Mouse (Mus musculus): ENCODE data around the gene Triap1.
"Not testable (repeated sequence)": the region's sequence is repeated elsewhere in the genome, so short reads cannot be mapped to it uniquely, and the experiment has no call there.

The Triap1 gene

DNA sequence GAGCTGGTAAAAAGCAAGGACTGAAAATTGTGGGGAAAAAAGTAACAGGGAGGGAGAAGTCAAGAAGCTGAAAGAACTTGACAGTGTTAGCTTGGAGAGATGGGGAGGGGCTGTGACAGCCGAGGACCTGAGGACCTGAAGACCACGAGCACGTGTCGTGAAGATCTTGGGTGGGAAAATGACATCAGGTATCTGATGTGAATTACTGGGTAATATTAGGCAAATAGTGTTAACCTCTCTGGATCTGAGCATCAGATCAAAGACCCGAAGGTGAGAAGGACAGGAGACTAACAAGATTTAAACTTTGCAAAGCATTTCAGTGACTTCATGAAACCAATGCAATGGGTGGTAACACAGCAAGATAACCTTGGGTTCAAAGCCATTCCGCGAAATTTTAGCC is 1.0 kb upstream of the Triap1 start:
- DNase-seq = no peak

DNA sequence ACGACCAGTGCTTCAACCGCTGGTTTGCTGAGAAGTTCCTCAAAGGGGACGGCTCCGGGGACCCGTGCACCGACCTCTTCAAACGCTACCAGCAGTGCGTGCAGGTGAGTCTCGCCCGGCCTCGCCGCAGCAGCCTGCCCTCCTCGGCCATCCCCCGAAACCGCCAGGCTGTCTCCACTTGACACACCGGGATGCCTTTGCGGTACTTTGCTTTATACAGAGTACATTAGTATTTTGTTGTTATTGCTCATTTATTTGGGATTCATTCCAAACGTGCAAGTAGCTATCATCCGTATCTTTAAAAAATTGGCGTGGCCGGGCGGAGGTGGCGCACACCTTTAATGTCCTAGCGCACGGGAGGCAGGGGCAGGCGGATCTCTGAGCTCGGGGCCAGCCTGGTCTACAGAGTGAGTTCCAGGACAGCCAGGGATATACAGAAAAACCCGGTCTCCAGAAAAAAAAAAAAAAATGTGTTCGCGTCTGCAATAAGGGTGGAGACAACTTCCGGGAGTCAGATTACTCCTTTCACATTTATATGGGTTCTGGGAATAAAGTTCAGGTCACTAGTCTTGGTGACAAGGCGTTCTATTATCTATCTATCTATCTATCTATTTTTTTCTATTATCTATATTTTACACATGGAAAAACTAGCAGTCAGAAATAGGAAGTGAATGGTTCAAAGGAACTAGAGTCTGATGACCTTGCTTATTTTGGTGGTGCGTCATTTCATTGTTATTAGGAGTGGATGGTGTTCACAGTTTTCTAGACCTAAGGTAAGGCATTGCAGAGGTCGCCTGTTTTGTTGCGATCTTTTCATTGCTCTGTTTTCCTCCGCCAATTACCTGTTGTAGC is 515 bp downstream of the Triap1 start:
- DNase-seq = no peak

DNA sequence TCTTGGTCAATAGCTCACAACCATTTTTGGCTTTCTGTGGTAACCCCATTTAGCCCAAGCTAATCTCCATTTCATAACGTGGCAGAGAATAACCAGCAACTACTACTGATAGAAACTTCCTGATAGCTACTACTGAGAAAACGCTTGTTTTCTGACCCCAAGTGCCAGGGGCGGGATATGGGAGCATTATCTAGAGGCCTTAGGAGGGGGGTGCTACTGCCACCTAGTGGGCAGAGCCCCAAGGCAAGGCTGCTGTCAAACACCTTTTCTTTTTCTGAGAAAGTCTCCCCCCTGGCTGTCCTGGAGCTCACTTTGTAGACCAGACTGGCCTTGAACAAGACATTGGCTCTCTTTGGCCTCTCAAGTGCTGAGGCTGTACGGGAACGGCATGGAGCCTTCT is 6.5 kb downstream of the Triap1 start:
- peak; percentile 74 for DNase-seq

DNA sequence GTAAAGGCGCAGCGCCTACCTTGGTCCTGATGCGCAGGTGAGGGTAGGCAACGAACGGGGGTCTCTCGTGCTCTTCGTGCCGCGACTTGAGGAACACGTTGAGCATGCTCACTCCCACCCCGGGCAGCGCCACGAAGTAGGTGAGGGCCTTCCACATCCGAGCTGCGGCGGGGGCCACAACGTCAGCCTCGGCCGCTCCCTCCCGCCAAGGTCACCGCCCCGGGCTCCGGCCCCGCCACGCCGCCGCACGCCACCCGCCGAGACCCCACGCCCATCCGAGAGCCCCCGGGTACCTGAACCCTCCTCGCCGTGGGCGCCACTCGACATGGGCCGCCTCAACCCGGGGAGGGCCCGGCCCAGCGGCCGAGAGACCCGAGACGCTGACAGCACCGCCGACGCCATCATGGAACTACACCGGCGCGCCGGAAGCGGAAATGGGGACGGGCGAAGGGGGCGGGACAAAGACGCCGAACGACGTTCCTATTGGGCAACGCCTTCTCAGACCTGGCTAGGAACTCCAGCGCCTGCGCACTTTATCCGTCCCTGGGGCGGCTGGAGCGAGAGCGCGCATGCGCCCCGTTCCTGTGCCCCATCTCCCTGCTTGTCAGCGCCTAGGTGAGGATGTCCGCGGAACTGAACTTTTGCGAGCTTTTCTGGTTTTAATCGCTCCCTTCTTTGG is 7.7 kb downstream of the Triap1 start, which contains the start of gene Cox6a1:
TSS of gene Cox6a1 (minus strand) at position 436 of the 679 bp plus-strand sequence.
- peak; percentile 99 for DNase-seq

DNA sequence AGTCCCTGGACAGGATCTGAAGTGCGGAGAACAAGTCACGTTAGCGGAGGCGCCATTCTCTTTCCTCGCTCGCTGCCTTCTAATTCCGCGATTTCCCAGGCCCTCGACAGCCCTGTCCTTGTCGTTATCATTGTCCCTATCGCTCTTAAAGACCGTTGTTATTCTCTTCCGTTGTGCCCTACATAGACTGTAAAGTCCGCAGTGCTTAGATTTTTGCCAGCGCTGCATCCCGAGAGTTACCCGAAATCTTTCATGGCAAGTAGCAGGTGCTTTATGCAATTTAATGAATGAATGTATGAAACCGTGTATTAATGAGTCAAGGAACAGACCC is 8.2 kb downstream of the Triap1 start:
- no peak for DNase-seq

DNA sequence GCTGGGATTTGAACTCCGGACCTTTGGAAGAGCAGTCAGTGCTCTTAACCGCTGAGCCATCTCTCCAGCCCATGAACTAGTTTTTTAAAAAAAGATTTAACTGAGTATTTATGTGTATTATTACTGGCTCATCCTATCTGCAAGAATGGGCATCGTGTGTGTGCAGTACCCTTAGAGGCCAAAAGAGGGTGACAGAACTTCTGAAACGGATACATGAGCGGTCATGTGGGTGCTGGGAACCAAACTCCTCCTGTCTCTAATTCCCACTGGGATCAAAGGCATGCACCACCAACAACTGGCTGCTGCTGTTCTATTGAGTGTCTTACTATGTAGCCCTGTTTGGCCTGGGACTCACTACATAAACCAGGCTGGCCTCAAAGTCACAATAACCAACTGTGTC is 10.3 kb downstream of the Triap1 start:
- no peak for DNase-seq

DNA sequence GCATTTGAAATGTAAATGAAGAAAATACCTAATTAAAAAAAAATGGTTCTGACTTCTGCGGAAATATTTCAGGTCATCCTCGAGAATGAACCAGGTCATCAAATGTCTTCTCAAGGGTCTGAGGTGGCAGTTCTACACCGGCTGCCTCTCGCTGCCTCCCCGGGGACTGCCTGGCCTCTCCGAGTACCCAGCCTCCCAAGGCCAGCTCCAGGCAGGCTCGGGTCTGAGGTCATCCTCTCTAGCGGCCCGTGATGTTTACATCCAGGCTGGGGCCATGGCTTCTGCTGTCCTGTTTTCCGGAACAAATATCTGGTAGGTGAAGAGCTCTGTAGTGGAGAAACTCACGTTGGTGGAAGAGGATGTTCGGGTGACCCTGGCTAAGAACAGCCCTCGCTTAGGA is 14.0 kb downstream of the Triap1 start:
- no peak for DNase-seq

DNA sequence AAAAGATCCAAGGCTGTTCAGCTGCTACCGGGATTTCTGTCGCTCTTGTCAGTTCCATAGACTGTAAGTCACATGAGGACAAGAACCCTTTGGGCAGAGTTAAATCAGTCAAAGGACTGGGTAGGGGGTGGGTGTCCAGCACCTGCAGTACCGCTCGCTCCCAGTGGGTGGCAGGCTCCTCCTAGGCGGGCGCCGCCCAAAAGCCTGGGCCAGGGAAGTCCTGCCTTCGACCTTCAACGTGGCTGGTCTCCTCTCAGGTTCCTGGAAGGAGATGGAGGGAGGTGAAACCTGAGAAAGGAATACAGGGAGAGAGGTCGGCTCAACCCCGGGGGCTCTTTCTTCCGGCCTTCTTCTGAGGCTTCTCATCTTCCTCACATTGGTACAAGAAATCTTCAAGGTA is 17.8 kb downstream of the Triap1 start:
- peak; percentile 66 for DNase-seq

DNA sequence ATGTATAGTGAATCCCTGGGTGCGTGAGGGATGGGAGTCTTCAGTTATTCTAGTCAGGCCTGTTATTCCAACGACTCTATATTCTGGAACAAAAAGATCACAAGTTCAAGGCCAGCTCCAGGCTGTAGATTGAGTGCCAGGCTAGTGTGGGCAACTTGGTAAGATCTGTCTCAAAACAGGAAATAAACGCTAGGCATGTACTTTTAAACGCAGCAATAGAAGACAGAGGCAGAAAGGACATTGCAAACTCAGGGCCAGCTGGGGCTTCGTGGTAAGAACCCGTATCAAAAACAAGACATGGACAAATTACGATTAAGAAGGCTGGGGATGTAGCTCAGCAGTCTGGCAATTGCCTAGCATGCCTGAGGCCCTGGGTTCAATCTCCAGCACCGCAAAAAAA is 18.4 kb downstream of the Triap1 start:
- DNase-seq = no peak

DNA sequence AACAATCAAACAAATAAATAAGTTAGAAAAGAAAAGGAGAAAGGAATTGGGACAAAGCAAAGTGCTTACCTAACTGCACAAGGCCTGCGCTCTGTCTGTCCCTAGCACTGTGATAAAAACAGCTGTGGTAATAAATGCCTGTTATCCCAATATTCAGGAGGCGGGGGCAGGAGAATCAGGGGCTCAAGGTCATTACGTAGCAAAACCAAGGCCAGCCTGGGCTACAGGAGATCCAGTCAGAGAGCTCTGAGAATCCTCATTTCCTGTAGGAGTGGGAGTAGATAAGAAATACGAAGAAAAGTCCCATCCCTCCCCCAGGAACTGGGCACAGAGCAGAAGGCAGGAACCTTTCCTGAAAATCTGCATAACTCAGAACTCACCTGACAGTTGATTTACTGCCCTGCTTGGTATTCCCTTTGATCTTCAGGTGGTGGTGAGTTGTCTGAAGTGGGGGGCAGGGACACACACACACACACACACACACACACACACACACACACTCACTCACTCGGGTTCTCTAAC is 18.9 kb downstream of the Triap1 start:
- DNase-seq = no peak

DNA sequence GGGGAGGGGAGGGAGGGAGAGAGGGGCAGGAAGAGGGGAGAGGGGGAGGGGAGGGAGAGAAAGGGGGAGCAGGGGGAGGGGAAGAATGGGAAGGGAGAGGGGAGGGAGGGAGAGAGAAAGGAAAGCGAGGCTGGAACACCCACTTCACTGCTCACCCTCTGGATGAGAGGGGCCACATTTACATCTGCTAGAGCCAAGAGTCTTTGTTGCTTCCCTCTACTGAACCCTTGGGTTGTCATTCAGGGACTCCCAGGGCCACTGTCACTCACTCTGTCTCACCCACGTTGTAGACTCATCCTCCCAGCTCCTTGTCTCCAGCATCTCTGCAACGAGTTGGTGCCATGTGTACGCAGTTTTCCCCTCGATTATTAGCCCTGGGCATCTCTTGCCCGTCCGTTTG is 21.2 kb downstream of the Triap1 start:
- no peak for DNase-seq

DNA sequence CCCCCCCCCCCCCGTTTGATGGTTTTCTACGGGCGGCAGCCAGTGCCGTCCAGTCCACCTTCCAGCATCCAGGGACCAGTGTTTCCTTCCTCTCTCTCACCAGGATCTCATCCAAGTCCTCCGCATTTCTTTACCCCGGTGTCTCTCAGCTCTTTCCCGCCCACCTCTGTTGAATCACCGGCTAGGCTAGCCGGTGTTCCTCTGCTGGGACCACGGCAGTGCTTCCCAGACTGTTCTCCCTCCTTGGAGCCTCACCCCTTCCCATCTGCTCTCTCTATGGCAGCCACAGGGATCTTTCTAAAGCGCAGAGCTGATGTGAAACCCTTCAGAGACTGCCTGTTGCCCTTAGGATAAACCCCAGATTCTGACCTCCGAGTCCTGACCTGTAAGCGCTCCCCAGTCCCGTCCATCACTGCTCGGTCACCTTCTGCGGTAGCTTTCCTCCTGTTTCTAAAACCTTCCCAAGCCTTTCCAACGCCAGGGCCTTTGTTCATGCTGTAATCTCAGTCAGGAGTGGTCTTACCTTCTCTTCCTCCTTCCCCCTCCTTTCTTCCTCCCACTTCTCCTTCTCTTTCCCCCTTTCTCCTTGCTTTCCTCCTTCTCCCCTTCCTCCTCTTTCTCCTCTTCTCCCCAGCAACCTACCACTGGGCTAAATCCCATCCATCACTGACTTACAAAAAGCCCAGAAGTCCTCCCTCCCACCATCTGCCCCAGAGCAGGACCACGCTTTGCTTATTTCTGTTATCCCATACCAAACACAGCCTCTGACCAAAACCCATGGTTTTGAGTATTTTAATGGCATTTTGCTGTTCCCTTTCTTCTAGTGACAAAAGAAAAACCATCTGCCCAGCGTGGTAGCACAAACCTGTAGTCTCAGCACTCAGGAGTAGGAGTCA is 22.0 kb downstream of the Triap1 start:
- no peak for DNase-seq

DNA sequence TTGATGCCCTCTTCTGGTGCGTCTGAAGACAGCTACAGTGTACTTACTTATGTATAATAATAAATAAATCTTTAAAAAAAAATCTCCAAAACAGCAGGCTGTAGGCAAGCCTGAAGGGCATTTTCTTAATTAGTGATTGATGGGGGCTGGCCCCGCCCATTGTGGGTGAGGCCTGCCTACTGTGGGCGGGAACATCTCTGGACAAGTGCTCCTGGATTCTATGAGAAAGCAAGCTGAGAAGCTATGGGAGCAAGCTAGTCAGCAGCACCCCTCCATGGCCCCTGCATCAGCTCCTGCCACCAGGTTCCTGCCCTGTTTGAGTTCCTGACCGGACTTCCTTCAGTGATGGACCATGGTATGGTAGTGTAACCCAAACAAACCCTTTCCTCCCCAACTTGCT is 23.8 kb downstream of the Triap1 start:
- no peak for DNase-seq

DNA sequence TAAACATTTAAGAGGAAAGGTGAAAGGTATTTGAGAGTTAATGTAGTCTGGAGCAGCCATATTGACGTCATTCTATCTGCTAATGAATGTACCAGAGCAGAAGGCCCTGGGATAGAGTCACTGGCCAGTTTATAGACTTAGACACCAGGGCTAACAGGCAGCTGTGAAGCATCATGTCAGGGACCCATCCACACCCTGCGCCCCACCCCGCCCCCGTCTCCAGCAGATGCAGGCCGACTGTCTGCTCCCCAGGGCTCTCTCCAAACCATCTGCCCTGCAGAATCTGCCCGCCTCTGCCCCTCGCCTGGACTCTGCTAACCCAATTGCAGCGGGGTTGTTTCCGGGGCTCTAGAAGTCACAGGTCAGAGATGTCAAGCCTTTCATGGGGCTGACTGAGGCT is 30.7 kb downstream of the Triap1 start:
- no peak for DNase-seq

DNA sequence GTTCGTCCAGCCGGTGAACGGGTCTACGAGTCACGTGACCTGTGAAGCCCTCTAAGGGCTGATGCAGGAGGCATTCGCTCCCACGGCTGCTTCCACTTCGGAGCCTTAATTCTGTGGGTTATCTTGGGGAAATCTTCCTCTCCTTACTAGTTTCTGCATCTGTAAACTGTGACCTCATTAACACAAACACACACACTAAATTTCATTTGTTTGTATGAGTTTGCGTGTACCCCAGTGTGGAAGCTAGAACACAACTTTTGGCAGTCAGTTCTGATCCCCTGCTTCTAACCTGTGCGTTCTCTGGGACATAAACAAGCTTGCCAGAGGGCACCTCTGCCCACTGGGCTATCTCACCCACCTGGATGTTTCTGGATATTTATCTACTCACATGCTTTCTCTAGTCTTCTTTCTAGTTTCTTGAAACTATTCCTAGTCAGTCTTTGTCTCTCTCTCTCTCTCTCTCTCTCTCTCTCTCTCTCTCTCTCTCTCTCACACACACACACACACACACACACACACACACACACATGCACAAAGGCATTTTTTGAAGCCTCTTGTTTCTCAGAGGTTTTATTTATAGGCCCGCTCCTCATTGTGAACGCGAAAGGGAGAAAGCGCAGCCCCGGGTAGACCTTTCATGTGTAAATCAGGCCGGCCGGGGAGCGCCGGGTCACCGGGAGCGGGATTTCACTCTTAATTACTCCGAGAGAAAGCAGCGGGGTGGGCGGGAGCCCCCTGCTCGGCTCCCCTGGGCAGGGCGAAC is 32.6 kb downstream of the Triap1 start:
- DNase-seq = no peak

DNA sequence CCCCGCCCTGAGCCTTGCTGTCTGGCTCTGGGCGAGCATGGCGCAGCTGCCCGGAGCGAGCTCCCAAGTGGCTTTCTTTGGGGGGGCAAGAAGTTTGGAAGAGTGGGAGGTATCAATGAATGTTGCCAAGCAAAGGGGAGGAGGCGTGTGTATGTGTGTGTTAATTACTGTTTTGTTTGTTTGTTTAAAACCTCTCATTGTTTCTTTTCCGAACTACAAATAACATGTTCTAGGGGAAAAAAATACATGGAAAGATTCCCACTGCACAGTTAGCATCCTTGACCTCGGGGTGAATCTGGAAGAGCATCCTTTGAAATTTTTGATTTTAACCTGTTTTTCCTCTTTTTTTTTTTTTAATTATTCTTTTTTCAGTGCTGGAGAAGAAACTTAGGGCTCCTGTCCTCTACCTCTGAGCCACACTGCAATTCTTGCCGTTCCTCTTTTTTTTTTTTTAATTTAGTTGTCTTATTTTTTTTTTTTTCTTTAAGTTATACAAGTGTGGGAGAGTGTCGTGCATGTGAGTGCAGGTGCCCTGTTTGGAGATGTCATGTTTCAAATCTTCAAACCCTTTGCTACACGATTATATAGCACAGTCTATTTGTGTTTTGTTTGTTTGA is 33.3 kb downstream of the Triap1 start:
- no peak for DNase-seq

DNA sequence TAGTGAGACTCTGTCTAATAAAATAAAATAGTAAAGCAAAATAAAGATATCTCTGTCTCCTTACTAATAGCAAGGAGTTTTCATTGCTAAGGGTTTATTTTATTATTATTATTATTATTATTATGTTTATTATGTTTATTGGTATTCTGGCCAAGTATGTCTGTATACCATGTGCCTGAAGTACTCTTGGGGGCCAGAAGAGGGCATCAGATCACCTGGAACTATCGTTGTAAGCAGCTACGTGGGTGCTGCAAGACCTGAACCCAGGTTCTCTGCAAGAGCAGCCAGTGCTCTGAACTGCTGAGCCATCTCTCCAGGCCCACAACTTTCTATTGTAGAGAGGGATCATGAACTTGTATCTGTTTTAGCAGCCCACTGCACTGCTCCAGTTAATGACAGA is 34.4 kb downstream of the Triap1 start:
- no peak for DNase-seq

DNA sequence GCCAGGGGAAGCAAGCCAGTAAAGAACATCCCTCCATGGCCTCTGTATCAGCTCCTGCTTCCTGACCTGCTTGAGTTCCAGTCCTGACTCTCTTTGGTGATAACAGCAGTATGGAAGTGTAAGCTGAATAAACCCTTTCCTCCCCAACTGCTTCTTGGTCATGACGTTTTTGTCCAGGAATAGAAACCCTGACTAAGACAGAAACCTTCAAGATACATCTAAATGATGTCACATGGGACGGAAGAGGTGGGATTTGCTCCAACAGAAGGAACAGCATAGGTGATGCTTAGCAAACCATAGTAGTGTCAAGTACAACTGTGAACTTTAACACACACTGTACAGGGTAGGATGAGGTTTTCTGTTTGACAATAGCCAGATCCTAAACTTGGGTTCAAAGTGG is 37.9 kb downstream of the Triap1 start:
- DNase-seq = not testable (repeated sequence)

DNA sequence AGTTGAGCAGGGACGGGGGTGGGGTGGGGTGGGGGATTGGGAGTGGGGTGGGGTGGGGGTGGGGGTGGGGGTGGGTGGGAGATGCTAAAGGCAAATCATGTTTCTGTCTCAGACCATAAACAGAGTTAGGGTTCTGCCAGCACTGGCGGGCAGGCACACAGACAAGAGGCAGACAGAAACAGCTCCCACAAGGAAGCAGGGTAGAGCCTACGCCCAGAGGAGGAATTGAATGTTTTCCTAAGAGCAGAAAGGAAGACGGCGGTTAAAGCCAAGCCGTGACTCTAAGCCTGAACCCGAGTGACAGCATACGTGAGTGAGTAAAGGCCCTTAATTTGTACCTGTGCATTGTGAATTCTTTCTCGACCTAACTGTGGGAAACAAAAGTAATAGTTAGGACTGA is 50.9 kb downstream of the Triap1 start:
- no peak for DNase-seq

DNA sequence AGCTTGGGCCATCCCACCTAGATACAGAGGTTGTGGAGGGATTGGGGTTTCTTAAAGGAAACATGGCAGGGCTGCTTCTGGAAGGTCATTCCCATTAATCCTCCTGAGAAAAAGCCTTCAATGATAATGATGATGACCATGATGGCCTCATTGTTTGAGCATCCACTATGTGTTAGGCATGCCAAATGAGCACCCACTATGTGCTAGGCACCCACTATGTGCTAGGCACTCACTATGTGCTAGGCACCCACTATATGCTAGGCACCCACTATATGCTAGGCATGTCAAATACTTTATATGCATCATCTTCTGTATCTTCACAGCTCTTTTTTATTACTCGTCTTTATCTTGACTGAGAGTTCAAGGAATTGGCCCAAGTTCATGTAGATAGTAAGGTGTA is 51.9 kb downstream of the Triap1 start:
- DNase-seq = no peak

All from cerebellum, adult 11-12 months (tissue).